In the genomic region with DNA sequence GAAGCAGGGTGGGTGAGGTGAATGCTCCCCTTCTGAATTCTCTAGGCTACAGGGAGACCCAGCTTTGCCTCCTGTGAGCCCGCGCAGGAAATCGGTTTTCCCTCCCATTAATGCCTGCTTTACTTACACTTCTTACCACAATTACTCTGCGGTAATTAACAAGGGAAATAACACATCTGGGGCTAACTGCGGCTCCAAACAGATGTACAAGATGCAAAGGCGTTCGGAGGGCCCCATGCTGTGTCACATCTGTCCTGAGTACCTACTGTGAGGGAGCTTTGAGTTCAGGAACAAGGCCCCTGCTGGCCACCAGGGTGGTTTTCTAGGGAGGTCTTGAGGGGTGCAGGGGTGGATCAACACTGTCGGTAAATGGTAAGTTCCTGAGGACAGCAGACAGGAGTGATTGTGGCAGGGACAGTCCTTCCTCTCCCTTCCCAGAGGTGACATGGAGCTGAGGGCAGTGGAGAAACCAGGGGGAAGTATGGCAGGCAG, we compare ENCODE assay signal across 10 mouse cellular contexts.
A peak's percentile ranks its signal among the peaks of the same experiment; 100 is the strongest.
DNase-seq lines count a peak whose midpoint lies in the region; ATAC-seq and TF ChIP-seq lines count a peak whose summit lies in the region.
"Had no signal": no experiment of that assay in that cellular context is flagged by ENCODE, and none has a peak within 500 bp of the region (broad histone marks: within the 10 kb centered on the region; RNA-seq: fewer than 3 reads in every experiment).

No protein-coding gene starts in this region.

- H3K27me3 ChIP-seq in neural tube, embryonic 12.5 days (replicated peaks), result 0 out of 2 replicates have a peak, but pooled peaks cover 2% of the 10 kb centered on the region
- H3K27me3 ChIP-seq in forebrain, embryonic 15.5 days, result 0 out of 2 replicates have a peak, but pooled peaks cover 3% of the 10 kb centered on the region
- 0 out of 2 replicates have a peak, but pooled peaks cover 3% of the 10 kb centered on the region for H3K27me3 ChIP-seq in limb, embryonic 11.5 days (ENCODE audit: control insufficient read depth, insufficient read depth, low read length)
- no peaks in the 10 kb centered on the region for H3K27me3 ChIP-seq in neural tube, embryonic 14.5 days (ENCODE audit: control insufficient read depth, insufficient read depth, low read length)
- no peaks in the 10 kb centered on the region for H3K27me3 ChIP-seq in cerebellum, adult 2 months (ENCODE audit: control insufficient read depth, insufficient read depth, low read length)

- peaks cover 11% of the 10 kb centered on the region for H3K4me1 ChIP-seq in neural tube, embryonic 12.5 days
- peaks cover 9% of the 10 kb centered on the region; the same call in 1 of the 2 replicates for H3K4me1 ChIP-seq in forebrain, embryonic 15.5 days
- H3K4me1 ChIP-seq in limb, embryonic 11.5 days (ENCODE audit: control insufficient read depth, insufficient read depth, low read length), result peaks cover 3% of the 10 kb centered on the region; the same call in 1 of the 2 replicates
- 0 out of 2 replicates have a peak, but pooled peaks cover 5% of the 10 kb centered on the region for H3K4me1 ChIP-seq in neural tube, embryonic 14.5 days (ENCODE audit: control insufficient read depth, insufficient read depth, low read length)
- 0 out of 2 replicates have a peak, but pooled peaks cover 3% of the 10 kb centered on the region for H3K4me1 ChIP-seq in cerebellum, adult 2 months (ENCODE audit: control insufficient read depth, insufficient read depth, low read length)

- no peak overlapping the region for H3K27ac ChIP-seq in neural tube, embryonic 12.5 days
- no peak overlapping the region for H3K27ac ChIP-seq in forebrain, embryonic 15.5 days (replicated peaks)
- H3K27ac ChIP-seq in limb, embryonic 11.5 days (replicated peaks; ENCODE audit: low read depth, low read length), result no peak overlapping the region
- H3K27ac ChIP-seq in neural tube, embryonic 14.5 days (ENCODE audit: low read depth, low read length), result no peak overlapping the region
- H3K27ac ChIP-seq in cerebellum, adult 2 months (ENCODE audit: insufficient read depth, low read length), result no peak overlapping the region
- H3K27ac ChIP-seq: kidney, postnatal 0 days had no signal

- H3K9ac ChIP-seq in neural tube, embryonic 12.5 days, result 0 out of 2 replicates have a peak overlapping the region, but pooled peaks have one; percentile 33
- H3K9ac ChIP-seq in forebrain, embryonic 15.5 days (replicated peaks), result no peak overlapping the region
- H3K9ac ChIP-seq in limb, embryonic 11.5 days (ENCODE audit: low read length), result no peak overlapping the region
- H3K9ac ChIP-seq in neural tube, embryonic 14.5 days (replicated peaks; ENCODE audit: low read depth, low read length), result no peak overlapping the region

- H3K9me3 ChIP-seq in neural tube, embryonic 12.5 days, result no peaks in the 10 kb centered on the region
- no peaks in the 10 kb centered on the region for H3K9me3 ChIP-seq in forebrain, embryonic 15.5 days
- no peaks in the 10 kb centered on the region for H3K9me3 ChIP-seq in limb, embryonic 11.5 days (ENCODE audit: control insufficient read depth, low read length)
- no peaks in the 10 kb centered on the region for H3K9me3 ChIP-seq in neural tube, embryonic 14.5 days (ENCODE audit: control insufficient read depth, low read length)

- ATAC-seq in neural tube, embryonic 12.5 days (ENCODE audit: low FRiP score, low read depth), result peak; percentile 19; the same call in 1 of the 2 replicates
- 0 out of 2 replicates have a peak, but pooled peaks have one; percentile 12 for ATAC-seq in forebrain, embryonic 15.5 days (replicated peaks)
- no peak for ATAC-seq in limb, embryonic 11.5 days (ENCODE audit: insufficient number of reproducible peaks, low FRiP score, low TSS enrichment, low read depth)
- ATAC-seq in neural tube, embryonic 14.5 days (ENCODE audit: low read depth), result peak; percentile 21; the same call in 1 of the 2 replicates
- no peak for ATAC-seq in erythroid progenitor cell, adult 5-6 weeks (replicated peaks; ENCODE audit: low FRiP score, poor library complexity, severe bottlenecking)

- TF ChIP-seq CTCF in cerebellum, adult 2 months (IDR thresholded peaks at IDR 0.05; ENCODE audit: borderline replicate concordance, insufficient read depth, low read depth, low read length), result no peak

- peak overlapping the region; percentile 64 for H3K4me2 ChIP-seq in neural tube, embryonic 12.5 days (replicated peaks)
- H3K4me2 ChIP-seq in forebrain, embryonic 15.5 days (replicated peaks), result peak overlapping the region; percentile 60; the same call in 1 of the 2 replicates
- no peak overlapping the region; the same call in 1 of the 2 replicates for H3K4me2 ChIP-seq in limb, embryonic 11.5 days (ENCODE audit: low read depth, severe bottlenecking)
- peak overlapping the region; percentile 46 for H3K4me2 ChIP-seq in neural tube, embryonic 14.5 days (ENCODE audit: low read depth, low read length)

- no peaks in the 10 kb centered on the region for H3K36me3 ChIP-seq in neural tube, embryonic 12.5 days
- H3K36me3 ChIP-seq in forebrain, embryonic 15.5 days, result no peaks in the 10 kb centered on the region
- no peaks in the 10 kb centered on the region for H3K36me3 ChIP-seq in limb, embryonic 11.5 days (ENCODE audit: control insufficient read depth, insufficient read depth, low read length)
- H3K36me3 ChIP-seq in neural tube, embryonic 14.5 days (ENCODE audit: control insufficient read depth, insufficient read depth, low read length), result no peaks in the 10 kb centered on the region

- no peak for DNase-seq in neural tube, embryonic 10.5 days (ENCODE audit: extremely low spot score, low spot score)
- DNase-seq in limb, embryonic 11.5 days (ENCODE audit: low spot score), result peak; percentile 32
- no peak for DNase-seq in cerebellum, adult 2 months
- no peak for DNase-seq in right cerebral cortex, postnatal 4 days
- DNase-seq: lung, postnatal 14 days had no signal

- no peak overlapping the region for H3K4me3 ChIP-seq in neural tube, embryonic 12.5 days
- no peak overlapping the region for H3K4me3 ChIP-seq in forebrain, embryonic 15.5 days
- no peak overlapping the region for H3K4me3 ChIP-seq in limb, embryonic 11.5 days (ENCODE audit: low read depth, low read length)
- H3K4me3 ChIP-seq in neural tube, embryonic 14.5 days (ENCODE audit: low read depth, low read length), result peak overlapping the region; percentile 27; the same call in 1 of the 2 replicates
- H3K4me3 ChIP-seq in cerebellum, adult 2 months (replicated peaks; ENCODE audit: insufficient read depth, low read depth, low read length), result no peak overlapping the region

- whole genome bisulfite sequencing in neural tube, embryonic 12.5 days, result 21% methylated on average over 8 of the region's 8 CpGs
- WGBS in forebrain, embryonic 15.5 days, result 26% methylated on average over 8 of the region's 8 CpGs
- 8% methylated on average over 8 of the region's 8 CpGs for WGBS in limb, embryonic 11.5 days
- 15% methylated on average over 8 of the region's 8 CpGs for WGBS in neural tube, embryonic 14.5 days
- 44% methylated on average over 8 of the region's 8 CpGs for WGBS in cerebellum, adult 2 months

- TF ChIP-seq POLR2A in cerebellum, adult 2 months (IDR thresholded peaks at IDR 0.05; ENCODE audit: borderline replicate concordance, insufficient read depth, low read length), result no peak

Comparison
In these comparisons a context has a peak if more than half of its experiments do, and no peak if none do; other contexts are left out.
1. ATAC-seq: peak in neural tube, embryonic 12.5 days (single experiment), forebrain, embryonic 15.5 days (single experiment) and neural tube, embryonic 14.5 days (single experiment); none in limb, embryonic 11.5 days (single experiment) and erythroid progenitor cell, adult 5-6 weeks (single experiment).